Mouse (Mus musculus): ENCODE measurements around the gene Olfr802. TPM values are rescaled to one million over a fixed set of nuclear protein-coding genes. Genes with fewer than 3 reads are reported as not detected.

Gene Olfr802
- not detected in 2 replicates for total RNA-seq (2012; rRNA removed)
- not detected for polyA plus RNA-seq (2012; ENCODE audit: insufficient read depth in 1 of 2, insufficient read length in 2 of 2, low read depth in 1 of 2, low replicate concordance in 2 of 2, missing spikeins in 1 of 2)

DNA sequence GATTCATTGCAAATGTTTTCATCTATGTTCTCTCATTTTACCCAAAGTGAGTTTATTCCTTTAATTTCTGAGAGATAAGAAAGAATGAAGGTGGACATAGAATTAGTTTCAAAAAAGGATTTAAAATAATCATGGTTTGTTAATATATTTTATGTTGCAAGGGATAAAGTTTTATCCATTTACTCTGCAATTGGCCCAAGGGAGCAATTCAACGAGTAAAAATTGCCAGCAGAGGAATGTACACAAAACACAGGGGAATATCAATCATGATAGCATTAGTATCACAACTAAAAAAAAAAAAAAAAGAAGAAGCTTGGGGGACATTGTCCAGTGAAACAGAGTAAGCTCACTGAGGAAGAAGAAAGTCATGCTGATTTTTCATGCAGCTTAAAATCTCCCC is at the start of gene Olfr802:
Olfr802 (minus strand) TSS at position 101 of the 400 bp plus-strand sequence.
- Histone ChIP-seq H3K4me3 (ENCODE audit: control insufficient read depth in 1 of 2, insufficient read depth in 1 of 2, low read depth in 2 of 2, low read length in 2 of 2) (no peak within 1 kb of the TSS), H3K27me3 (ENCODE audit: control insufficient read depth in 1 of 2, insufficient read depth in 2 of 2, low read length in 2 of 2) (no peaks in the 10 kb centered on the region)
- TF ChIP-seq ZC3H11A (IDR thresholded peaks at IDR 0.05; ENCODE audit: low read depth, low read length) (no peak), GABPA (IDR thresholded peaks at IDR 0.05; ENCODE audit: low read depth, low read length) (no peak)

GRCm38 (mm10) chr10:129729275-129729674 is 41.3 kb upstream of the Olfr802 start, which contains the start of gene Olfr805:
TSS of gene Olfr805 (minus strand) at chr10:129729375.
- H3K9me3 ChIP-seq (replicated peaks; ENCODE audit: insufficient read depth, low read length), result no peaks in the 10 kb centered on the region
- no peak within 1 kb of the TSS for H3K27ac ChIP-seq (ENCODE audit: control insufficient read depth, low read depth, low read length)
- no peak within 1 kb of the TSS for H3K4me3 ChIP-seq (ENCODE audit: control insufficient read depth in 1 of 2, insufficient read depth in 1 of 2, low read depth in 2 of 2, low read length in 2 of 2)
- TF ChIP-seq CHD1 (IDR thresholded peaks at IDR 0.05; ENCODE audit: low read depth, low read length) (no peak), SMC3 (IDR thresholded peaks at IDR 0.05; ENCODE audit: low read depth, low read length) (no peak), MEF2A (IDR thresholded peaks at IDR 0.05; ENCODE audit: extremely low read depth, insufficient replicate concordance, low read depth, low read length, poor library complexity, severe bottlenecking) (no peak), GABPA (IDR thresholded peaks at IDR 0.05; ENCODE audit: low read depth, low read length) (no peak), NRF1 (IDR thresholded peaks at IDR 0.05; ENCODE audit: insufficient read depth, low read depth, low read length, poor library complexity, severe bottlenecking) (no peak), MYB (IDR thresholded peaks at IDR 0.05; ENCODE audit: low read depth, low read length) (no peak), RAD21 (IDR thresholded peaks at IDR 0.05; ENCODE audit: low read depth, low read length) (no peak), JUND (IDR thresholded peaks at IDR 0.05; ENCODE audit: low read depth, low read length) (no peak)
- no peaks in the 10 kb centered on the region for H3K27me3 ChIP-seq (ENCODE audit: control insufficient read depth in 1 of 2, insufficient read depth in 2 of 2, low read length in 2 of 2)
- H3K36me3 ChIP-seq (ENCODE audit: control insufficient read depth in 1 of 2, insufficient read depth in 2 of 2, low read length in 2 of 2), result no peaks in the 10 kb centered on the region
- DNase-seq (ENCODE audit: low read depth, low spot score), result no peak
- no peak within 1 kb of the TSS for H3K9ac ChIP-seq (ENCODE audit: control insufficient read depth, low read depth, low read length, poor library complexity, severe bottlenecking)
- H3K4me1 ChIP-seq (ENCODE audit: control insufficient read depth in 1 of 2, insufficient read depth in 2 of 2, low read length in 2 of 2), result no peaks in the 10 kb centered on the region
- H3K79me2 ChIP-seq (ENCODE audit: control insufficient read depth, insufficient read depth, low read length, poor library complexity), result no peaks in the 10 kb centered on the region

More for the DNA sequence above, at the start of gene Olfr802:
- no peak for DNase-seq (ENCODE audit: low read depth, low spot score)
- H3K9ac ChIP-seq (ENCODE audit: control insufficient read depth, low read depth, low read length, poor library complexity, severe bottlenecking), result no peak within 1 kb of the TSS
- H3K9me3 ChIP-seq (replicated peaks; ENCODE audit: insufficient read depth, low read length), result no peaks in the 10 kb centered on the region
- no peaks in the 10 kb centered on the region for H3K79me2 ChIP-seq (ENCODE audit: control insufficient read depth, insufficient read depth, low read length, poor library complexity)
- H3K4me1 ChIP-seq (ENCODE audit: control insufficient read depth in 1 of 2, insufficient read depth in 2 of 2, low read length in 2 of 2), result no peaks in the 10 kb centered on the region
- H3K36me3 ChIP-seq (ENCODE audit: control insufficient read depth in 1 of 2, insufficient read depth in 2 of 2, low read length in 2 of 2), result no peaks in the 10 kb centered on the region
- H3K27ac ChIP-seq (ENCODE audit: control insufficient read depth, low read depth, low read length), result no peak within 1 kb of the TSS

DNA sequence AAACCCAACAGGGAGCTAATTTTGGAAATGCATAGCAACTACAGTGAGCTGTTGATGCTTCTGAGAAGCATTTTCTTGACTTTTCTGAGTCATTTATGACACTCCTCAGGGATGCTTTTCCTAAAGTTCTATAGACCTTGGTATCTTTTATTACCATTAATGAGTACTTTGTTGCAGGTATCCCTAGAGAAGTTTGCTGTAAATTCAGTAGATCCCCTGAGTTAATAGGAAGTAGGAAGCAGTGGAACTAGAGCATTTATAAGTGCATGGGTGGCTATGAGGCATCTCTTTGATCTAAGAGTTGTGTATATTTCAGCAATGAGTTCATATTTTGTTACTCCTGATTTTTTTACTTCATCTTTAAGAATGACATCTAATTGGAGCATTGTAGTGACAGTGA is 14.9 kb upstream of the Olfr802 start, which contains the start of gene Olfr804:
Olfr804 (plus strand) TSS at position 301 of the 400 bp plus-strand sequence.
- H3K27me3 ChIP-seq (ENCODE audit: control insufficient read depth in 1 of 2, insufficient read depth in 2 of 2, low read length in 2 of 2), result no peaks in the 10 kb centered on the region
- H3K36me3 ChIP-seq (ENCODE audit: control insufficient read depth in 1 of 2, insufficient read depth in 2 of 2, low read length in 2 of 2), result no peaks in the 10 kb centered on the region
- H3K9ac ChIP-seq (ENCODE audit: control insufficient read depth, low read depth, low read length, poor library complexity, severe bottlenecking), result no peak within 1 kb of the TSS
- H3K4me1 ChIP-seq (ENCODE audit: control insufficient read depth in 1 of 2, insufficient read depth in 2 of 2, low read length in 2 of 2), result no peaks in the 10 kb centered on the region
- no peaks in the 10 kb centered on the region for H3K79me2 ChIP-seq (ENCODE audit: control insufficient read depth, insufficient read depth, low read length, poor library complexity)
- H3K9me3 ChIP-seq (replicated peaks; ENCODE audit: insufficient read depth, low read length), result no peaks in the 10 kb centered on the region
- H3K27ac ChIP-seq (ENCODE audit: control insufficient read depth, low read depth, low read length), result no peak within 1 kb of the TSS
- DNase-seq (ENCODE audit: low read depth, low spot score), result no peak
- no peak for TF ChIP-seq MAX (IDR thresholded peaks at IDR 0.05; ENCODE audit: low read length)
- no peak for TF ChIP-seq GATA1 (IDR thresholded peaks at IDR 0.05; ENCODE audit: low read depth, low read length)
- no peak for TF ChIP-seq POLR2A (IDR thresholded peaks at IDR 0.05; ENCODE audit: control insufficient read depth in 1 of 2, insufficient read depth in 1 of 2, low read depth in 1 of 2, low read length in 2 of 2, poor library complexity in 1 of 2)
- TF ChIP-seq POLR2AphosphoS5 (IDR thresholded peaks at IDR 0.05; ENCODE audit: borderline replicate concordance, low read depth, low read length), result no peak
- TF ChIP-seq GABPA (IDR thresholded peaks at IDR 0.05; ENCODE audit: low read depth, low read length), result no peak
- TF ChIP-seq TBP (IDR thresholded peaks at IDR 0.05; ENCODE audit: low read depth, low read length), result no peak
- TF ChIP-seq TCF12 (IDR thresholded peaks at IDR 0.05; ENCODE audit: low read depth, low read length), result no peak
- TF ChIP-seq MEF2A (IDR thresholded peaks at IDR 0.05; ENCODE audit: extremely low read depth, insufficient replicate concordance, low read depth, low read length, poor library complexity, severe bottlenecking), result no peak
- TF ChIP-seq MYB (IDR thresholded peaks at IDR 0.05; ENCODE audit: low read depth, low read length), result no peak
- no peak for TF ChIP-seq MAZ (IDR thresholded peaks at IDR 0.05; ENCODE audit: low read depth, low read length)
- TF ChIP-seq CTCF (IDR thresholded peaks at IDR 0.05 in 2 of 3, conservative IDR thresholded peaks at IDR 0.05 in 1 of 3; ENCODE audit: control insufficient read depth in 1 of 3, insufficient read depth in 1 of 3, low read depth in 2 of 3, low read length in 3 of 3, poor library complexity in 1 of 3, severe bottlenecking in 1 of 3), result no peak
- H3K4me3 ChIP-seq (ENCODE audit: control insufficient read depth in 1 of 2, insufficient read depth in 1 of 2, low read depth in 2 of 2, low read length in 2 of 2), result no peak within 1 kb of the TSS

All from MEL (cell line).